Mouse (Mus musculus) neural tube, embryonic 11.5 days (tissue): Measurements from ENCODE around the gene Vax2. TPM values are rescaled to one million over a fixed set of nuclear protein-coding genes. Genes with fewer than 3 reads are reported as not detected.

Experiments used
- ATAC-seq: fragments of 200-750 bp; cut with Nextera tagmentation; 2 replicates; pipeline ENCODE4 v1.8.0; 2017; ENCODE audit warnings: moderate number of reproducible peaks, mild to moderate bottlenecking, moderate TSS enrichment, moderate library complexity; ENCODE audit not compliant: insufficient read depth, low FRiP score, low TSS enrichment
- DNase-seq: peaks from one replicate; pipeline ENCODE4 v3.0.0-alpha.2; 2015; ENCODE audit warnings: low spot score
- H3K27ac ChIP-seq: fragments of 300-500 bp; sonication (generic); 2 replicates; pipeline ENCODE4 v1.5.1; 2014; ENCODE audit warnings: low read depth, mild to moderate bottlenecking, low read length
- H3K27me3 ChIP-seq: fragments of 300-500 bp; sonication (generic); 2 replicates; pipeline ENCODE4 v1.6.1; 2014; ENCODE audit warnings: mild to moderate bottlenecking, low read length, mixed read lengths; ENCODE audit not compliant: control insufficient read depth, insufficient read depth
- H3K36me3 ChIP-seq: fragments of 300-500 bp; sonication (generic); 2 replicates; pipeline ENCODE4 v1.6.1; 2014; ENCODE audit warnings: mild to moderate bottlenecking, low read length, moderate library complexity, mixed read lengths; ENCODE audit not compliant: control insufficient read depth, insufficient read depth
- H3K4me1 ChIP-seq: fragments of 300-500 bp; sonication (generic); 2 replicates; pipeline ENCODE4 v1.6.1; 2014; ENCODE audit warnings: low read length, mixed read lengths; ENCODE audit not compliant: control insufficient read depth, insufficient read depth
- H3K4me2 ChIP-seq: fragments of 300-500 bp; sonication (generic); 2 replicates; pipeline ENCODE4 v1.6.1; 2014; ENCODE audit warnings: low read depth, mild to moderate bottlenecking, moderate library complexity
- H3K4me3 ChIP-seq: fragments of 300-500 bp; sonication (generic); 2 replicates; pipeline ENCODE4 v1.5.1; 2014; ENCODE audit warnings: low read depth, low read length
- H3K9ac ChIP-seq: fragments of 300-500 bp; sonication (generic); 2 replicates; pipeline ENCODE4 v1.6.1; 2014; ENCODE audit warnings: mild to moderate bottlenecking, low read length
- H3K9me3 ChIP-seq: fragments of 300-500 bp; sonication (generic); 2 replicates; pipeline ENCODE4 v1.6.1; 2016; ENCODE audit warnings: low read length; ENCODE audit not compliant: control insufficient read depth
- WGBS: fragments of 180-500 bp; shearing (Covaris S2); extraction: QIAGEN DNeasy Blood & Tissue Kit; methylation state at CpG from one replicate; pipeline ENCODE4 v1.1.7; 2014; 5-methylcytosine and 5-hydroxymethylcytosine counted together
- polyA plus RNA-seq: library from polyadenylated mRNA; unstranded; fragments of >200 nt; fragmentation: Nextera tagmentation; extraction: Ambion mirVana; gene quantifications from 2 replicates; pipeline ENCODE4 v1.2.1, GENCODE M21; 2014

Gene Vax2
- polyA plus RNA-seq, 1 experiment from 2014 or later = not detected

- no peak overlapping the region for H3K4me2 ChIP-seq
- WGBS = 0% methylated on average over 8 of the region's 8 CpGs
- DNase-seq = no peak
These were observed 6.0 kb downstream of the Vax2 start for GRCm38 (mm10) chr6:83717026-83717425.

GRCm38 (mm10) chr6:83722526-83722925 is 11.5 kb downstream of the Vax2 start:
- WGBS = 22% methylated on average over 6 of the region's 6 CpGs
- Histone ChIP-seq H3K4me1 (no peaks in the 10 kb centered on the region), H3K4me2 (no peak overlapping the region), H3K9ac (no peak overlapping the region), H3K27ac (no peak overlapping the region), H3K36me3 (no peaks in the 10 kb centered on the region), H3K4me3 (no peak overlapping the region), H3K27me3 (peaks cover 56% of the 10 kb centered on the region), H3K9me3 (no peaks in the 10 kb centered on the region)
- ATAC-seq (no peak), DNase-seq (no peak)

More at GRCm38 (mm10) chr6:83717026-83717425, 6.0 kb downstream of the Vax2 start:
- H3K9ac ChIP-seq = no peak overlapping the region
- no peak overlapping the region for H3K4me3 ChIP-seq
- peaks cover 96% of the 10 kb centered on the region for H3K27me3 ChIP-seq
- H3K9me3 ChIP-seq = no peaks in the 10 kb centered on the region
- no peaks in the 10 kb centered on the region for H3K36me3 ChIP-seq
- no peak for ATAC-seq
- H3K27ac ChIP-seq = no peak overlapping the region
- H3K4me1 ChIP-seq = no peaks in the 10 kb centered on the region

GRCm38 (mm10) chr6:83727178-83727577 is 16.1 kb downstream of the Vax2 start:
- no peak for DNase-seq
- H3K4me1 ChIP-seq = no peaks in the 10 kb centered on the region
- no peak overlapping the region for H3K9ac ChIP-seq
- no peak for ATAC-seq
- no peak overlapping the region for H3K4me2 ChIP-seq
- WGBS = 45% methylated on average over 4 of the region's 4 CpGs
- no peaks in the 10 kb centered on the region for H3K9me3 ChIP-seq
- no peaks in the 10 kb centered on the region for H3K36me3 ChIP-seq
- H3K27me3 ChIP-seq = peaks cover 11% of the 10 kb centered on the region
- H3K27ac ChIP-seq = no peak overlapping the region
- H3K4me3 ChIP-seq = no peak overlapping the region

DNA sequence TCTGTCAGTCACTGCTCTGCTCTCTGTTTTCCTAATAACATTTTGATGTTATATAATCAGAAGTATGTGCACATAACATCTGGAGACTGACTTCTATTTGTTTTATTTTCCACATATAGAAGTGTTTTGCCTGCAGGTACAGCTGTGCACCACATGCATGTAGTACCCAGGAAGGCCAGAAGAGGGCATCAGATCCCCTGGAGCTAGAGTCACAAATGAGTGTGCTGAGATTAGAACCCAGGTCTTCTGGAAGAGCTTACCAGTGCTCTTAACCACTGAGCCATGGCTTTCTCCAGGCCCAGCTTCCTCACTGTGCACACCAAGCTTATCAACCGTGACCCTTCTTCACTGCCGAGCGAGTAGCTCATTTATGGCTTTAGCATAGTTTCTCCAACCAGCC is 17.4 kb downstream of the Vax2 start:
- Histone ChIP-seq H3K27ac (no peak overlapping the region), H3K27me3 (0 out of 2 replicates have a peak, but pooled peaks cover 1% of the 10 kb centered on the region), H3K4me3 (no peak overlapping the region), H3K9ac (no peak overlapping the region), H3K36me3 (no peaks in the 10 kb centered on the region), H3K4me2 (no peak overlapping the region), H3K9me3 (no peaks in the 10 kb centered on the region), H3K4me1 (no peaks in the 10 kb centered on the region)
- ATAC-seq = no peak
- DNase-seq = no peak
- WGBS = 86% methylated on average over 3 of the region's 3 CpGs

GRCm38 (mm10) chr6:83729350-83729970 is 18.4 kb downstream of the Vax2 start:
- no peak for DNase-seq
- 73% methylated on average over 14 of the region's 14 CpGs for WGBS
- no peaks in the 10 kb centered on the region for H3K4me1 ChIP-seq
- H3K27ac ChIP-seq = no peak overlapping the region
- no peaks in the 10 kb centered on the region for H3K36me3 ChIP-seq
- no peak overlapping the region for H3K4me2 ChIP-seq
- no peaks in the 10 kb centered on the region for H3K9me3 ChIP-seq
- H3K9ac ChIP-seq = no peak overlapping the region
- ATAC-seq = no peak
- H3K4me3 ChIP-seq = no peak overlapping the region
- H3K27me3 ChIP-seq = no peaks in the 10 kb centered on the region

GRCm38 (mm10) chr6:83731128-83731527 is 20.1 kb downstream of the Vax2 start:
- no peaks in the 10 kb centered on the region for H3K4me1 ChIP-seq
- DNase-seq = peak; percentile 78
- H3K27me3 ChIP-seq = no peaks in the 10 kb centered on the region
- H3K9me3 ChIP-seq = no peaks in the 10 kb centered on the region
- H3K36me3 ChIP-seq = no peaks in the 10 kb centered on the region
- H3K9ac ChIP-seq = no peak overlapping the region
- no peak overlapping the region for H3K4me3 ChIP-seq
- ATAC-seq = no peak
- H3K4me2 ChIP-seq = no peak overlapping the region
- 21% methylated on average over 5 of the region's 5 CpGs for WGBS
- H3K27ac ChIP-seq = no peak overlapping the region

GRCm38 (mm10) chr6:83737311-83737710 is 26.2 kb downstream of the Vax2 start:
- no peak for DNase-seq
- no peak for ATAC-seq
- H3K4me3 ChIP-seq = no peak overlapping the region

GRCm38 (mm10) chr6:83738596-83738995 is 27.5 kb downstream of the Vax2 start:
- H3K27ac ChIP-seq = no peak overlapping the region
- WGBS = 83% methylated on average over 6 of the region's 6 CpGs
- H3K4me3 ChIP-seq = no peak overlapping the region
- no peaks in the 10 kb centered on the region for H3K4me1 ChIP-seq
- ATAC-seq (no peak), DNase-seq (no peak)
- no peaks in the 10 kb centered on the region for H3K9me3 ChIP-seq
- H3K4me2 ChIP-seq = no peak overlapping the region
- H3K36me3 ChIP-seq = no peaks in the 10 kb centered on the region
- no peaks in the 10 kb centered on the region for H3K27me3 ChIP-seq
- H3K9ac ChIP-seq = no peak overlapping the region

More at GRCm38 (mm10) chr6:83737311-83737710, 26.2 kb downstream of the Vax2 start:
- 35% methylated on average over 13 of the region's 13 CpGs for WGBS
- Histone ChIP-seq H3K9me3 (no peaks in the 10 kb centered on the region), H3K9ac (no peak overlapping the region), H3K27ac (no peak overlapping the region), H3K27me3 (no peaks in the 10 kb centered on the region), H3K4me1 (no peaks in the 10 kb centered on the region), H3K4me2 (no peak overlapping the region), H3K36me3 (no peaks in the 10 kb centered on the region)

DNA sequence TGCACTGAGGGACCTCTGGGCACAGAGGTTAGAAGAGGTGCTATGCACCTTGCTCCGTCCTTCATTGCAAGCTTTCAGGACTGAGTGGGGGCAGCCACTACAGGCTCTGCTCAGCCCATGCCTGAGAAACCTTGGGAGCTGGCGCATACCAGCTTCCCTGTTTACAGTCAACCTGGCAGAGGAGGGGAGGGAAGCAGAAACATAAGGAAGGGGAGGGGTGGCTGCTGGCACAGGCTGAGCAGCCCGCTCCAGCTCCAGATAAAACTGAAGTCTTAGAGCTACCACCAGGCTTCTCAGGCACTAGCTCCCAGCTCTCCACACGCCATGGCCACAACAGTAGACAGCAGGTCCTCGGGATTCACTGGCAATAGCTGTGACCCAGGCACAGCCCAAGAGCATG is 31.7 kb downstream of the Vax2 start, which contains the start of gene Atp6v1b1:
TSS of gene Atp6v1b1 (plus strand) at position 230 of the 400 bp plus-strand sequence.
- Histone ChIP-seq H3K9ac (no peak within 1 kb of the TSS), H3K27me3 (no peaks in the 10 kb centered on the region)
- no peak for ATAC-seq

More for the DNA sequence above, 31.7 kb downstream of the Vax2 start, which contains the start of gene Atp6v1b1:
- WGBS = 62% methylated on average over 5 of the region's 5 CpGs
- no peaks in the 10 kb centered on the region for H3K36me3 ChIP-seq
- DNase-seq = no peak
- no peaks in the 10 kb centered on the region for H3K9me3 ChIP-seq
- H3K4me2 ChIP-seq = no peak within 1 kb of the TSS
- H3K27ac ChIP-seq = no peak within 1 kb of the TSS
- H3K4me3 ChIP-seq = no peak within 1 kb of the TSS
- H3K4me1 ChIP-seq = no peaks in the 10 kb centered on the region
